Mouse (Mus musculus) left cerebral cortex, adult 8-10 months (tissue): ENCODE measurements at regions not wholly inside any gene's neighbourhood (a gene's known extent, or its start where the extent isn't known, plus 50 kb on each side); places are given as distances from the start of the nearest gene placed in this dataset.

Experiments
- DNase-seq, 2 experiments: peaks; one replicate each; pipeline ENCODE4 v3.0.0; 2022; ENCODE audit warnings: low spot score in 2 of 2

GRCm38 (mm10) chr8:126745992-126746775 lies 152.4 kb upstream of the Irf2bp2 start:
- DNase-seq, result no peak

GRCm38 (mm10) chr8:126744747-126745382 lies 151.1 kb upstream of the Irf2bp2 start:
- DNase-seq, result no peak

GRCm38 (mm10) chr8:126743296-126743695 lies 149.5 kb upstream of the Irf2bp2 start:
- DNase-seq, result peak in 1 of 2 experiments; percentile 53

GRCm38 (mm10) chr8:126742081-126742480 lies 148.3 kb upstream of the Irf2bp2 start:
- DNase-seq, result no peak

GRCm38 (mm10) chr8:126741031-126741430 lies 147.2 kb upstream of the Irf2bp2 start:
- DNase-seq, result no peak

GRCm38 (mm10) chr8:126739768-126740167 lies 146.0 kb upstream of the Irf2bp2 start:
- no peak for DNase-seq

GRCm38 (mm10) chr8:126737032-126737431 lies 143.2 kb upstream of the Irf2bp2 start:
- DNase-seq, result no peak

GRCm38 (mm10) chr8:126736441-126736962 lies 142.7 kb upstream of the Irf2bp2 start:
- DNase-seq, result peak; percentile 26 to 56

GRCm38 (mm10) chr8:126735488-126736440 lies 142.0 kb upstream of the Irf2bp2 start:
- DNase-seq, result peak; percentile 27 to 81

GRCm38 (mm10) chr8:126734743-126735487 lies 141.1 kb upstream of the Irf2bp2 start:
- no peak for DNase-seq

- DNase-seq, result no peak
These were observed 140.0 kb upstream of the Irf2bp2 start for GRCm38 (mm10) chr8:126733779-126734178.

GRCm38 (mm10) chr8:126733307-126733706 lies 139.5 kb upstream of the Irf2bp2 start:
- DNase-seq, result no peak

GRCm38 (mm10) chr8:126730017-126730631 lies 136.3 kb upstream of the Irf2bp2 start:
- DNase-seq, result no peak

GRCm38 (mm10) chr8:126728987-126729632 lies 135.3 kb upstream of the Irf2bp2 start:
- DNase-seq, result no peak

GRCm38 (mm10) chr8:126728135-126728534 lies 134.3 kb upstream of the Irf2bp2 start:
- no peak for DNase-seq

GRCm38 (mm10) chr8:126727068-126727467 lies 133.3 kb upstream of the Irf2bp2 start:
- no peak for DNase-seq

GRCm38 (mm10) chr8:126723259-126724122 lies 129.7 kb upstream of the Irf2bp2 start:
- DNase-seq, result no peak

GRCm38 (mm10) chr8:126721621-126722020 lies 127.8 kb upstream of the Irf2bp2 start:
- DNase-seq, result peak in 1 of 2 experiments; percentile 34
